Mouse (Mus musculus): ENCODE measurements around the gene Xylt2. TPM values are rescaled to one million over a fixed set of nuclear protein-coding genes. Genes with fewer than 3 reads are reported as not detected.

Gene Xylt2
- polyA plus RNA-seq, 1 experiment from 2014 or later = 9.0 TPM

DNA sequence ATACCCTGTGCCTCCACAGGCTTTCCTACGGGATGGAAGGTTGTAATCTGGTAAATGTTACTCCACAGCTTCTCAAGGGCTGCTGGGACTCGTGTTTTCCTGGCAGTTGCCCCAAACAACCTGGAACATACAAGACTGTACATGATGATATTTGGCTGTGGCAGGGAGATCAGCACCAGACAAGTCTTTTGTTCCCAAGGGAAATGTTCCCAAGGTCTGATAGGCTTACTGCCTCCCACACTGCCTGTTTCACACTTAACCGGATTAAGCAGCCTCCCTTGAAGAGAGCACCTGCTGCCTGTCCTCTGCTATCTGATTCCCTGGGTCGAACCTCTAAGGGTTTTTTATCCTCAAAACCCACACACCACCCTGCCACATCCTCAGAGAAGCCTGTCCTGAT lies 61.8 kb downstream of the Xylt2 start:
- H3K27ac ChIP-seq (ENCODE audit: low read depth, low read length) = no peak overlapping the region
- WGBS (ENCODE audit: insufficient replicate concordance) = 14% methylated on average over 4 of the region's 4 CpGs
- H3K4me2 ChIP-seq = no peak overlapping the region
- H3K9ac ChIP-seq (ENCODE audit: low read depth, low read length) = no peak overlapping the region
- H3K36me3 ChIP-seq (ENCODE audit: control insufficient read depth, insufficient read depth, low read length) = no peaks in the 10 kb centered on the region
- H3K27me3 ChIP-seq (ENCODE audit: control insufficient read depth, insufficient read depth, low read length) = no peaks in the 10 kb centered on the region
- H3K9me3 ChIP-seq (replicated peaks; ENCODE audit: control insufficient read depth, low read length) = no peaks in the 10 kb centered on the region
- no peak overlapping the region for H3K4me3 ChIP-seq (ENCODE audit: low read depth, low read length)
- no peak for ATAC-seq (replicated peaks; ENCODE audit: insufficient number of reproducible peaks, low FRiP score, low TSS enrichment)
- H3K4me1 ChIP-seq (ENCODE audit: control insufficient read depth, insufficient read depth, low read length) = no peaks in the 10 kb centered on the region

DNA sequence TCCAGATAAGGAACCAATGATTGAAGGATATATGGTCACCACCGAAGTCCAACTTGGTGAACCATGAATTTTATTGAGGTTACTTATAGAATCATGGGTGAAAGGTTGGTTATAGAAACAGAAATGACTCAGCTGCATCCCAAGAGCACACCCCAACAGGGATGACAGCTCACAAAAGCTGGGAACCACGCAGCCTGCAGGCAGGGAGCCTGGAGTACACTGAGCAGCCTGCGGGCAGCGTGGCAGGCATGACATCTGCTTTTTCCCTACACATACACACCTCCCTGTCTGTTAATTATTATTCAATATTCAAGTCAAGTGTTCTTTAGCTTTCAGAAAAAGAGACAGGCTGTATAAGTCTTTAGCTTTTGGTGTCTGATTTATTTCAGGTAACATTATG lies 62.7 kb downstream of the Xylt2 start:
- no peak overlapping the region for H3K4me2 ChIP-seq
- H3K27ac ChIP-seq (ENCODE audit: low read depth, low read length) = no peak overlapping the region
- no peaks in the 10 kb centered on the region for H3K27me3 ChIP-seq (ENCODE audit: control insufficient read depth, insufficient read depth, low read length)
- no peak overlapping the region for H3K9ac ChIP-seq (ENCODE audit: low read depth, low read length)
- 75% methylated on average over 4 of the region's 4 CpGs for WGBS (ENCODE audit: insufficient replicate concordance)
- no peaks in the 10 kb centered on the region for H3K4me1 ChIP-seq (ENCODE audit: control insufficient read depth, insufficient read depth, low read length)
- H3K4me3 ChIP-seq (ENCODE audit: low read depth, low read length) = no peak overlapping the region
- no peaks in the 10 kb centered on the region for H3K9me3 ChIP-seq (replicated peaks; ENCODE audit: control insufficient read depth, low read length)
- no peak for ATAC-seq (replicated peaks; ENCODE audit: insufficient number of reproducible peaks, low FRiP score, low TSS enrichment)
- no peaks in the 10 kb centered on the region for H3K36me3 ChIP-seq (ENCODE audit: control insufficient read depth, insufficient read depth, low read length)

Other genes starting within 250 kb of the Xylt2 start
- 2.7 and 4.3 TPM in 2 replicates for gene Cacna1g, start 203.3 kb downstream of the Xylt2 start, polyA plus RNA-seq (2014; fragmentation: Nextera tagmentation; extraction: Ambion mirVana)
- 0.15 TPM in 1 of 2 replicates, not detected in the other for gene Spata20, start 191.3 kb downstream of the Xylt2 start, polyA plus RNA-seq (2014; fragmentation: Nextera tagmentation; extraction: Ambion mirVana)
- gene Epn3, start 177.5 kb downstream of the Xylt2 start, polyA plus RNA-seq (2014; fragmentation: Nextera tagmentation; extraction: Ambion mirVana) = 8.2 and 9.1 TPM in 2 replicates
- gene Mycbpap, start 155.8 kb downstream of the Xylt2 start, polyA plus RNA-seq (2014; fragmentation: Nextera tagmentation; extraction: Ambion mirVana) = 9.1 and 9.9 TPM in 2 replicates
- 2.6 and 4.6 TPM in 2 replicates for gene Rsad1, start 128.3 kb downstream of the Xylt2 start, polyA plus RNA-seq (2014; fragmentation: Nextera tagmentation; extraction: Ambion mirVana)
- 0.21 TPM in 1 of 2 replicates, not detected in the other for gene Chad, start 112.5 kb downstream of the Xylt2 start, polyA plus RNA-seq (2014; fragmentation: Nextera tagmentation; extraction: Ambion mirVana)
- gene Acsf2, start 75.6 kb downstream of the Xylt2 start, polyA plus RNA-seq (2014; fragmentation: Nextera tagmentation; extraction: Ambion mirVana) = 4.3 and 4.7 TPM in 2 replicates
- gene Lrrc59, start 47.7 kb downstream of the Xylt2 start, polyA plus RNA-seq (2014; fragmentation: Nextera tagmentation; extraction: Ambion mirVana) = 137 and 170 TPM in 2 replicates
- gene Mrpl27, start 23.7 kb downstream of the Xylt2 start, polyA plus RNA-seq (2014; fragmentation: Nextera tagmentation; extraction: Ambion mirVana) = 128 and 136 TPM in 2 replicates
- gene Eme1, start 23.6 kb downstream of the Xylt2 start, polyA plus RNA-seq (2014; fragmentation: Nextera tagmentation; extraction: Ambion mirVana) = 17.5 and 17.9 TPM in 2 replicates
- gene Gm11541, start 27.0 kb upstream of the Xylt2 start, polyA plus RNA-seq (2014; fragmentation: Nextera tagmentation; extraction: Ambion mirVana) = not detected in 2 replicates
- gene Cdc34b, start 64.3 kb upstream of the Xylt2 start, polyA plus RNA-seq (2014; fragmentation: Nextera tagmentation; extraction: Ambion mirVana) = 0.13 TPM in 1 of 2 replicates, not detected in the other
- gene Tmem92, start 105.2 kb upstream of the Xylt2 start, polyA plus RNA-seq (2014; fragmentation: Nextera tagmentation; extraction: Ambion mirVana) = not detected in 2 replicates

All from heart, embryonic 11.5 days (tissue).